Mouse (Mus musculus) right cerebral cortex, adult 18-20 months (tissue): ENCODE data around the gene Mrps26.
"Not testable (repeated sequence)": the region's sequence is repeated elsewhere in the genome, so short reads cannot be mapped to it uniquely, and the experiment has no call there.

Experiments used
- DNase-seq: peaks from one replicate; pipeline ENCODE4 v3.0.0; 2022; ENCODE audit warnings: mixed read lengths

Gene Mrps26

DNA sequence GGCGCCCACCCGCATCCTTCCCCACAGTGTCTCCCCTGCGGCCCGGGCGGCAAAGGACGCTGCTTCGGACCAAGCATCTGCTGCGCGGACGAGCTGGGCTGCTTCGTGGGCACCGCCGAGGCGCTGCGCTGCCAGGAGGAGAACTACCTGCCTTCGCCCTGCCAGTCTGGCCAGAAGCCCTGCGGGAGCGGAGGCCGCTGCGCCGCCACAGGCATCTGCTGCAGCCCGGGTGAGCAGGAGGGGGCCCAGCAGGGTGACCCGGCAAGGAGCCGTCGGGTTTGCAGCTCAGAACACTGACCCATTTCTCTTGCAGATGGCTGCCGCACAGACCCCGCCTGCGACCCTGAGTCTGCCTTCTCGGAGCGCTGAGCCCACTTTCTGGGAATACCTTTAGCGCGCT is 13.0 kb downstream of the Mrps26 start:
- not testable (repeated sequence) for DNase-seq

DNA sequence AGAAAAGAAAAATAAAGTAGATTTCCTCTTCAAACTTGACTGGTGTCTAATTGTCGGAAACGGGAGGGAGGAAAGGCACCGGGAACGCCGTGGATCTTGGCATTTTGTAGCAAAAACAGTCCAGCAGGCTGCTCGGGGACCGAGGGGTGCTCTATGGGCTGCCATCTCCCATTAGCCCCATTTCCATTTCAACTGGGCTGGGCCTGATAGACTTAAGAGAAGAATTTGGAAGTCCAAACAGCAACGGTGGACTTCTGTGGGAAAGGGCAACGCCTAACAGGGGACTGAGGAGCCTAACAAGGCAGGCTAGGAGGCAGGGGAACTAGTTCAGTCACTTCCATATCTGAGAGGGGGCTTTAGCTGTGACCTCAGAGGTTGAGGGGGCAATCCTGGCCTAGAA is 13.5 kb downstream of the Mrps26 start:
- no peak for DNase-seq

DNA sequence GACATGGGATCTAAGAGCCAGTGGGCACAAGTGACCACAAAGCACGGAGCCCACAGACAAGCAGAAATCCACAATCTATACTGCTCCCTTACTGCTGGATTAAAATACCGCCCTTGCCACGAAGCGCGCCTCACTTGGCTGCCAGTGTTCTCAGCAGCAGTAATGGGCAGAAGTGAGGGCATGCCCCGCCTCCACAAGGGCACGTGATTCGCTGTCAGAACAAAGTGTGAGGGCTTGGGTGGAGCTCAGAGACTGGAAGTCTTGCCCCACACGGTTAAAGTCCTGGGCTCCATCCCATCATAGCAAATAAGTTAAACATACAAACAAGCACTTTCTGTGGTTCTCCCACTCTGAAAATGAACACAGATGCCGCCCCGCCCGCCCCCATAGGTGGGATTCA is 14.1 kb downstream of the Mrps26 start:
- DNase-seq = no peak

- DNase-seq = peak; percentile 76
Observed at GRCm38 (mm10) chr2:130578148-130578547, 14.6 kb downstream of the Mrps26 start.

- no peak for DNase-seq
Observed at GRCm38 (mm10) chr2:130579791-130580190, 16.2 kb downstream of the Mrps26 start.

GRCm38 (mm10) chr2:130581201-130581600 is 17.7 kb downstream of the Mrps26 start:
- DNase-seq = no peak

- no peak for DNase-seq
Observed at GRCm38 (mm10) chr2:130582552-130582951, 19.0 kb downstream of the Mrps26 start, which contains the start of gene Avp. Avp (minus strand) TSS chr2:130582554.

DNA sequence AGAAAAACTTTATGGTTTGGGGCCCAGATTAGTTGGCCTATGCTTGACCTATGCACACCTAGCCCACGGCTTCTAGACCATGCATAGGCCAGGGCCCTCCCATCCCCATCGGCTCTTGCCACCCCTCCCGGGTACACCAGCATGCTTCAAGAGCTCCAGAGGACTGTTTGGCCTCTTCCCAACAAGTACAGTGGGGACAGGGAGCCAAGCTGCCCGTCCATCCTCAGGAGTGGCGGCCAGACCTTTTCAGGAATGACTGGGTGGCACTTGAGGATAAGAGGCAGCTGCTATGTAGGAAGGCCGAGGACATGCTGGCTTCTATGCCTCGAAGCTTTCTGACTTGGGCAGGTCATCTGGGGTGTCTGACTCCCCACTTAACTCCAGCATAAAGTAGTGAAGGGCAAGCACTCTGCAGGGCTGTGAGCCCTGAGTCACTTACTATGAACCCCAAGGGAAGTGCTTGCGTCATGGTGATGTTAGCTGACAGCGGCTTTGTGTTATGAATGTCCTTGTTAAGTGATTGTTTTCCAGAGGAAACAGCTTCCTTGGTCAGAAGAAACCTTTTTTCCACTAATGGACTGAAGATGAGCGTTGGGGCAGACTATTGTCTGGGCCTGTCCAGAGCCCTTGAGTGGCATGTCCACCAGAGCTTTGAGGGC is 20.5 kb downstream of the Mrps26 start:
- no peak for DNase-seq

- peak; percentile 63 for DNase-seq
Observed at GRCm38 (mm10) chr2:130586016-130586415, 22.5 kb downstream of the Mrps26 start.

DNA sequence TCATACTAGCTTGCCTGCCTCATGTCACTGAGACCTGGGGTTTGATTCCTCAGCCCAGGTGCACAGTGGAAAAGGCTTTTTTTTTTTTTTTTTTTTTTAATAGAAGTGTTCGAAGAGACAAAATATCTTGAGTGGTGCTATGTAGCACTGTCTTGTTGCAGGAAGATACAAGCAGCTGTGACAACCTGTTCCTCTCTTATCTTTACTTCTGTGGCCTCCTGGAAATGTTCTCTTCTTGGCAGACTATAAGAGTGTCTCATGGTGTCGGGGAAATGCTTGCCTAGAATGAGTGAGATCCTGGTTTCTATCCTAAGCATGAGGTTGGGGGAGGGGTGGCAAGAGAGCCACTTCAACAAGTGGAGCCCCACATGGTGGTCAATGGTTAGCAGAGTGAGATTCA is 24.8 kb downstream of the Mrps26 start:
- DNase-seq = no peak

GRCm38 (mm10) chr2:130589157-130589556 is 25.6 kb downstream of the Mrps26 start:
- DNase-seq = no peak

- DNase-seq = no peak
Observed at GRCm38 (mm10) chr2:130589761-130590160, 26.2 kb downstream of the Mrps26 start.

DNA sequence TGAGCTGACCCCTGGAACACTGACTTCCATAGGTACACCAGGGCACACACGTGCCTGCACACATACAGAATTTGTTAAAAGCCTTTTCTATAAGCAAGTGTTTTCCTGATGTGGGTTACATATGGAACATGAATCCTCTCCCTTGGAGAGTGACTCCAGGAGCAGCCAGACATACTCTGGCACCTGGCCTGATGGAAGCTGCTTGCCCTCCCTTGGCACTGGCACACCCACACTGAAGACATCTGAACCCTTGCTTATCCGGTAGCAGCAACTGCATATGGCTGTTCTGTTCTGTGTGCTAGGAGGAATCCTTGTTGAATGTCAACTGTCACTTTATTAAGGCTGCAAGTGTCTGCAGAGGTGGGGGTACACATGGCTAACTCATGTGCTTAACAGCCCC is 27.5 kb downstream of the Mrps26 start:
- no peak for DNase-seq

DNA sequence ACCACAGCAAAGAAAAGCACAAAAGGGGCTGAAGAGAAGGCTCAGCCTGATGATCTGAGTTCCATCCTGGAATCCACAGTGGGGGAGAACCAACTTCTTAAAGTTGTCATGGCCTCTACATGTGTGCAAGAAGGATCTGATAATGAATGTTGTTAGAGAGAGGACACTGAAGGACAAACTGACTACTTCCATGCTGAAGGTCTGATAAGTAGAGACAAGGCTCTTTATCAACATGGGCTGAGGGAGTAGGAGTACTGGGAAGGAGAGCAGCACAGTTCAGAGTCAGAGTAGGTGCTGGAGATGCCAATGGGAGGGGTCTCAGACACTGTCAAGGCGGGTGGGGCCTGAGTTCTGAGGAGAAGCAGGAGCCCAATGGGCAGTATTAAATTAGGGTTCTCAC is 32.1 kb downstream of the Mrps26 start:
- no peak for DNase-seq

GRCm38 (mm10) chr2:130597601-130598010 is 34.1 kb downstream of the Mrps26 start:
- peak; percentile 54 for DNase-seq

DNA sequence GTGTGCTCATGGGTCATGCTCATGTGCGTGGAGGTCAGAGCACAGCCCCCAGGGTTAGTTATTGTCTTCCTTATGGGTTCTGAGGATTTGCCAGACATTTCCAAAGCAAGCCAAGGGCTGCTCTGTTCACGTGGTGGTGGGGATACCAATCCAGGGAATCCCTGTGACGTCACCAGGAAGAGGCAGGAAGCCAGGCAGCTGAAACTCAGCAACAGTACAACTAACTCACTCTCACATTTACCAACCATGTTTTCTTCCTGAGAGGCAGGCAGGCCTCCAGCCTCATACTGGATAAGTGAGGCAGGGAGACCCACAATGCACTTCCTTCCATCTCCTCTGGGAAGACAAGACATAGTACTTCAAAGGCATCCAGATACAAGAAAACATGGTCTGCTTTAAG is 34.9 kb downstream of the Mrps26 start:
- DNase-seq = no peak

GRCm38 (mm10) chr2:130602195-130602594 is 38.7 kb downstream of the Mrps26 start:
- DNase-seq = no peak

DNA sequence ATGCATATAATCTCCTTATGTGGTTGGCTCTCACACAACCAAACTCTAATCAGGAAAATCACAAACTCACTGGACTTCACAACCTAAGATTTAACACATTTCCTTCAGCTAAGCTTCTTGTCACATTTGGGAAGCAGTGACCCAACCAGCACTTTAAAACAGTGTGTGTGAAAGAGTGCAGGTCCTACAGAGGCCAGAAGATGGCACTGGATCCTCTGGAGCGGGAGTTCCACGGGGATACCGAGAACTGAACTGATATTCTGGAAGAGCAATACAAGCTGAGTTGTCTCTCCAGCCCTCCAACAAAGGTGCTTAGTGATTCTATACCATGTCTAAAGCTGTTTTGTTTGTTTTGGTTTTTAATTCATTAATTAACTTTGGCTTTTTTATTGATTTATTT is 49.5 kb downstream of the Mrps26 start:
- no peak for DNase-seq
